49 mouse cellular contexts compared by ENCODE assay signal in genomic region chr6:140698596-140698995, GRCm38 (mm10). TPM values are rescaled to one million over a fixed set of nuclear protein-coding genes. Genes with fewer than 3 reads are reported as not detected.
"Had no signal": no experiment of that assay in that cellular context is flagged by ENCODE, and none has a peak within 500 bp of the region (broad histone marks: within the 10 kb centered on the region; RNA-seq: fewer than 3 reads in every experiment).

No protein-coding gene starts in this region.

- ATAC-seq: inflammation-experienced regulatory T-cells, adult 6 months; intestine, embryonic 15.5 days; intestine, embryonic 16.5 days; intestine, postnatal 0 days had no signal

- DNase-seq: heart, postnatal 10 days; heart, postnatal 14 days; heart, postnatal 36 days; heart, postnatal 4 days; kidney, adult 11 months; kidney, adult 18-20 months; kidney, adult 2 months; kidney, adult 8-10 months; kidney, adult 9 months; kidney, postnatal 10 days; kidney, postnatal 14 days; kidney, postnatal 25 days; kidney, postnatal 36 days; kidney, postnatal 4 days had no signal

RNA-seq across cellular contexts. Expression of gene Gm11077, which starts 30.5 kb away (rescaled TPM):
- total RNA-seq: heart, postnatal 10 days; heart, postnatal 14 days; heart, postnatal 25 days; heart, postnatal 36 days; heart, postnatal 4 days; hematopoietic stem cell, adult 5-6 weeks; hindbrain, postnatal 0 days; layer of hippocampus, adult 18-20 months; layer of hippocampus, adult 2 months; layer of hippocampus, adult 8-10 months; layer of hippocampus, postnatal 10 days; layer of hippocampus, postnatal 14 days; layer of hippocampus, postnatal 25 days; layer of hippocampus, postnatal 36 days; left cerebral cortex, adult 18-20 months; left cerebral cortex, adult 2 months; left cerebral cortex, adult 8-10 months had no signal
- polyA plus RNA-seq: heart, embryonic 13.5 days; heart, embryonic 14.5 days; heart, embryonic 15.5 days; heart, embryonic 16.5 days; heart, postnatal 0 days; hindbrain, embryonic 10.5 days; hindbrain, embryonic 11.5 days; hindbrain, embryonic 12.5 days; hindbrain, embryonic 13.5 days; hindbrain, embryonic 14.5 days; hindbrain, embryonic 15.5 days; hindbrain, embryonic 16.5 days; hindbrain, postnatal 0 days; inflammation-experienced regulatory T-cells, adult 6 months; intestine, embryonic 14.5 days; intestine, embryonic 15.5 days; intestine, embryonic 16.5 days; intestine, postnatal 0 days; kidney, adult 2 months; kidney, embryonic 14.5 days; kidney, embryonic 15.5 days; kidney, embryonic 16.5 days; kidney, postnatal 0 days; large intestine, adult 2 months had no signal
